Mouse (Mus musculus): ENCODE measurements around the gene Fads1.
"Not testable (repeated sequence)": the region's sequence is repeated elsewhere in the genome, so short reads cannot be mapped to it uniquely, and the experiment has no call there.

The Fads1 gene

DNA sequence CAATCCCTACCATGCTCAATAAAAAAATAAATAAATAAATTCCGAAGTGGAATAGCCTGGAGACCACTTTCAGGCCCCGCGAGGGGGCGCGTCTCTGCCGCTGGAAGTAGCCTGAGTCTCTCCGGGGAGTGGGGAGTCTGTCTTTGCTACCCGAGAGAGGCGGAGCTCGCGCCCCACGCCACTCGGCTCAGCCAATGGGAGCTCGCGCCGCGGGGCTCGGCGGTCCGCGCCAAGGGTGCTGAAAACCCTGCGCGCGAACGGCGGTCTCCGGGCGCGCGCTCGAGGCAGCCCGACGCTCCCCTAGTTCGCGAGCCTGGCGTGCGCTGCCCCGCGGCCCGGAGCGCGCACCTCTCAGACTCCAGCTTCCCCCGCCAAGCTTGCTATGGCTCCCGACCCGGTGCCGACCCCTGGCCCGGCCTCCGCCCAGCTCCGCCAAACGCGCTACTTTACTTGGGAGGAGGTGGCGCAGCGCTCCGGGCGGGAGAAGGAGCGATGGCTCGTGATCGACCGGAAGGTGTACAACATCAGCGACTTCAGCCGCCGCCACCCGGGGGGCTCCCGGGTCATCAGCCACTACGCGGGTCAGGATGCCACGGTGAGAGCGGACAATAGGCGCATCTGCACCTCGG is at the start of gene Fads1:
Gene Fads1, plus strand, starts transcription at position 219 of the 629 bp plus-strand sequence.
- in situ Hi-C loops (cut with MboI; ENCODE audit: low pct_unique_long_range_greater_than_20kb in 1 of 2, low sequenced_read_pairs in 2 of 2, unreplicated experiment in 1 of 2) = no loop called here

DNA sequence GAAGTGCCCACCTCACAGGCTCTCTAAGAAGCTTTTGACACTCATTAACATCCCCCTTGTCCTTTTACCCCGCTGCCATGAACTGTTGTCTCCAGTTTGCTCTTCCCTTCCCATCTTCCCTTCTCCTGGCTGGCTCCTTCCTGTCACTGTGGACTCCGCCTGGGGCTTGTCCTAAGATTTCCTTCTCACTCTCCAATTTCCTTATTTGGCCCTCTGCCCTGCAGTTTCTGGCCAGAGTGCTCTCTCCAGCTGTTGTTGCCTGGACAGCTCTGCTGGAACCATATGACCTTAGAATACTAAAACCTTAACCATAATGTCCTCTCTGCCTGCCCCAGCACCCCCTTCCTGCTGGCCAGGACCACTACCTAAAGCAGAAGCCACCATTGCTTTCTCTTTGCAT is 48.0 kb upstream of the Fads1 start:
- in situ Hi-C loops (cut with MboI; ENCODE audit: low pct_unique_long_range_greater_than_20kb in 1 of 2, low sequenced_read_pairs in 2 of 2, unreplicated experiment in 1 of 2) = no loop called here

DNA sequence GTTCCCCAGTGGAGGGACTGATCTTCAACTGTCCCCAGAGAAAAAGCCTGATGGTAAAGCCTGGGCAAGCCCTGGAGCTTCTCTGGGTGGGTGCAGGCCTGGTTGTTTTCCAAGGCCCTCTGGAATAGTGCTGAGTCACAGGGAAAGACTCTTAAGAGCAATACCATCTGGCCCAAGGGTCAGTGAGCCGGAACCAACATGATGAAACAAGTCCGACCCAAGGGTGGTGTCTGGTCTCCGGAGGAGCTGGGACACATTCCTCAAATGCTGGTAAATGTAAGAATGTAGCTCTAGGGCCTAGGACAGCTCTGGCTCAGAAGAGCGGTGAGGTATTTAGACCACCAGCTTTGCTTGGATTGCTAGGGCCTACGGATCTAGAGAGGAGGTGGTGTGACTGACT is 45.3 kb upstream of the Fads1 start:
- in situ Hi-C loops (cut with MboI; ENCODE audit: low pct_unique_long_range_greater_than_20kb in 1 of 2, low sequenced_read_pairs in 2 of 2, unreplicated experiment in 1 of 2) = no loop called here

DNA sequence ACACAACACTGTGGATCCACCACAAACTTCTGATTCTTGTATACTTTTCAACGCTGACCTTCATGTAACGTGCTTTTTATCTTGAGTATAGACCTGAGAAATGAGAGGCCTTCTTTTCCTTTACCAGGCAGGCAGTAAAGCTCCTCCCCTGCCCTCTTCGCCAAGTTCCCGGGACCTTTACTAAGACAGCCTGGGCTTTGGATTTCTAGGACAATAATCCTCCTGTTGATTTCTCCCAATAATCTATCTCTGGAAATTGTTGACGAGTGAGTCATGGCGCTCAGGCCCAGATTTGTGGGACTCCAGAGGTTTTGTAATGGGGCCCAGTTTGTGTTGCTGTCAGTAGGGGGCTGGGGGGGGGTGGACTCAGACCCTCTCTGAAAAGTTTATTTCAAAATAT is 43.0 kb upstream of the Fads1 start:
- in situ Hi-C loops (cut with MboI; ENCODE audit: low pct_unique_long_range_greater_than_20kb in 1 of 2, low sequenced_read_pairs in 2 of 2, unreplicated experiment in 1 of 2) = no loop called here

DNA sequence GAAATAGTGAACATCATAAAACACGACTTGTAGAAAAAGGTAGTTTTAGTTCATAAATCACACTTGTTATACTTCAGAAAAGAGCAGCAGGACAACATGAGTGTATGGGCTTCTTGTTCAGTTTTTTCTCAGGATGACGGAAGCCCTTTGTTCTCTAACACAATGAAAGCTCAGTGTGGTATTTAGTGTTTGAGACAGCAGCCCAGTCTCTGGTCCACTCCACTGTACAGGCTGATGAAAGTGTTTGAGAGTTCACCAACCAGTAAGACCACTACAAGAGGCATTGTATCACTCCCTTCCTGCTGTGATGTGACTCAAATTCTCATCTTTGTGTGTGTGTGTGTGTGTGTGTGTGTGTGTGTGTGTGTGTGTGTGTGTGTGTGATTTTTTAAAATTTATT is 39.0 kb upstream of the Fads1 start:
- in situ Hi-C loops (cut with MboI; ENCODE audit: low pct_unique_long_range_greater_than_20kb in 1 of 2, low sequenced_read_pairs in 2 of 2, unreplicated experiment in 1 of 2) = no loop called here

DNA sequence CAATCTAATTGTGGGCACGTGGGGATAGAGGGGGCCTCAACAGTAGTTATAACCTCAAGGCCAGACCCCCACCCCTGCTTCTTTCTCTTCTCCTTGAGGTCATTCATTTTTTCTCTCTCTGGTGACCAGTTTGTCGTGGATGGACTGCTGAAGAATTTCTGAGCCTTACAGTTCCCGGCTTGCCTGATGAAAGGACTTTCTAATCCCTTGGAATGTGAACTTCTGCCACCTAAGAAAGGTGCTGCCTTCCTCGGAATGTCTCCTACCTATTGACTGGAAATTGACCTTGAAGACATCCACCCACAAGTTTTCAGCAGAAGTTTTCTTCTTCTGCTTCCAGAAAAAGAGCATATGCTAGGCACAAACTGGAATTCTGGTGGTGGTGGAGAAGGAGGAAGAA is 38.2 kb upstream of the Fads1 start:
- in situ Hi-C loops (cut with MboI; ENCODE audit: low pct_unique_long_range_greater_than_20kb in 1 of 2, low sequenced_read_pairs in 2 of 2, unreplicated experiment in 1 of 2) = no loop called here

DNA sequence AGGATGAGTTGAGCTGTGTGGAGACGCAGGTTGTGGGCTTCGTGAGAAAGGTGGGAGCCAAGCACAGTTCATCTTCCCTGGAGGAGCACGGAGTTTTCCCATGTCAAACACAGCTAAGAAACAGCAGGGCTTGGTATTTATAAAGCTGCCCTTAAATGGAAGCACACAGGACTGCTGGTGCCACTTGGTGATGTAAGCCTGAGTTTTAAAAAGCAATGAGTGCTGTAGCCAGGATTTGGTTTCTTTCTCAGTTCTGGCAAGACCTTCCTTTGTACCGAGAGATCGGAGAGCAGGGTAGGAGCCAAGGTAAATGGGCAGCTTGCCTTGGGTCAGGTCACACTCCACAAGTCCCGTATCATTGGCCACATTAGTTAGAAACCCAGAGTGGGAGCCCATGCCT is 34.1 kb upstream of the Fads1 start:
- in situ Hi-C loops (cut with MboI; ENCODE audit: low pct_unique_long_range_greater_than_20kb in 1 of 2, low sequenced_read_pairs in 2 of 2, unreplicated experiment in 1 of 2) = no loop called here

DNA sequence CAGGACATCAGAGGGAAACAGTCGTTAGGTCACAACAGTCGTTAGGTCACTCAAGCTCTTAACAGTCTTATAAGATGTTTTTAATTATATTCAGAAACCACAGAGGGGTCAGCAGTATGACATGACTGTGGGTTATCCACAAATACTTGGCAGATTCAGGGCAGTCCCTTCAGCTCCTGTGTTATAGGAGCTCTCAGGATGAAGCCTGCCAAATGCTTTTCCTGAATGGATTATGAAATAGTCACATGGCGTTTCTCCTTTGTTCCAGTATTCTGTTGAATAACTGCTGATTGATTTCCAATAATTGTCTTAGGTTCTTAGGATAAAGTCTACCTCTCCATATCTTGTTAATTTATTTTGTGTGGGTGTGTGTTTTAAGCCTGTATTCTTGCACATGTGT is 33.5 kb upstream of the Fads1 start:
- in situ Hi-C loops (cut with MboI; ENCODE audit: low pct_unique_long_range_greater_than_20kb in 1 of 2, low sequenced_read_pairs in 2 of 2, unreplicated experiment in 1 of 2) = no loop called here

DNA sequence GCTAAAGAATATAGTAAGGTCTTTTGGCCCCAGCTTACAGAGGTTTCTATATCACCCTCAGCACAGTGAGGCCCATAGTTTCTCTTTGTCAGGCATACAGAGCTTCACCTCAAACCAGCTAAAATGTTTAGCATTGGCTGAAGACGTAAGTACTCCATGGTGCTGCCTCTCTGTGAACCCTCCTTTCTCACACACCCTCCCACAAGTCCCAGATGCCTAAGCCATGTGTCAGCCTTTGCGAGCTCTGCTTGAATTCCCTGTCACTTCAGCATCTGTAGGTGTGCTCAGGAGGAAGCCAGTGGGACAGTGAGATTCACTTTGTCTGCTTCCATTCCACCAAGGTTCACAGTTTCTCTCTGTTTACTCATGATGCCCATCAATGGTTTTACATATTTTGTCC is 25.0 kb upstream of the Fads1 start:
- in situ Hi-C loops (cut with MboI; ENCODE audit: low pct_unique_long_range_greater_than_20kb in 1 of 2, low sequenced_read_pairs in 2 of 2, unreplicated experiment in 1 of 2) = no loop called here

DNA sequence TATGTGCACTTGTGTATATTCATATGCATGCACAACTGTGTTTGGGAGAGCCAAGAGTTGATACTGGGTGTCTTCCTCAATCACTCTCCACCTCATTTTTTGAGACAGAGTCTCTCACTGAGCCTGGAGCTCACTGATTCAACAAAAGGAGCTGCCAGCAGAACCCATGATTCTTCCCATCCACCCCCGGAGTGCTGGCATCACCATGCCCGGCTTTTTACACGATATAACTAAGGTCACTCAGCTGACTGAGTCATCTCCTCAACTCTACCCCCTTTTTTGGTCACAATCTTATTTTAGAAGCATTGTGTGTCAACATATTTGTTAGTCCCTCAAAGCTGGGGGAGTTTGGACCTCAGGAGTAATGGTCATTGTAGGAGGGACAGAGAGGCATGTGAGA is 18.8 kb upstream of the Fads1 start:
- in situ Hi-C loops (cut with MboI; ENCODE audit: low pct_unique_long_range_greater_than_20kb in 1 of 2, low sequenced_read_pairs in 2 of 2, unreplicated experiment in 1 of 2) = no loop called here

DNA sequence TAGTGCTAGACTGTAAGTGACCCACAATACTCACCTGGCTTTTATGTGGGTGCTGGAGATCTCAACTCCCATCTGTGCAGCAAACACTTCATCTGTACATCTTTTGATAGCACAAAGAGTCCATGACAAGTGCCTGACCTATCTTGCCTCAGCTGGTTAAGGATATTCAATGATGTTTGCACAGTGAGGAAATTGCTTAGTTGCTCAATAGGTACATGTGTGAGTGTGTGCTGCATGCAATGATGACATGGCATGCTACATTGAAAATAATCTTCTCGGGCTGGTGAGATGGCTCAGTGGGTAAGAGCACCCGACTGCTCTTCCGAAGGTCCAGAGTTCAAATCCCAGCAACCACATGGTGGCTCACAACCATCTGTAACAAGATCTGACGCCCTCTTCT is 16.8 kb upstream of the Fads1 start:
- in situ Hi-C loops (cut with MboI; ENCODE audit: low pct_unique_long_range_greater_than_20kb in 1 of 2, low sequenced_read_pairs in 2 of 2, unreplicated experiment in 1 of 2) = not testable (repeated sequence)

DNA sequence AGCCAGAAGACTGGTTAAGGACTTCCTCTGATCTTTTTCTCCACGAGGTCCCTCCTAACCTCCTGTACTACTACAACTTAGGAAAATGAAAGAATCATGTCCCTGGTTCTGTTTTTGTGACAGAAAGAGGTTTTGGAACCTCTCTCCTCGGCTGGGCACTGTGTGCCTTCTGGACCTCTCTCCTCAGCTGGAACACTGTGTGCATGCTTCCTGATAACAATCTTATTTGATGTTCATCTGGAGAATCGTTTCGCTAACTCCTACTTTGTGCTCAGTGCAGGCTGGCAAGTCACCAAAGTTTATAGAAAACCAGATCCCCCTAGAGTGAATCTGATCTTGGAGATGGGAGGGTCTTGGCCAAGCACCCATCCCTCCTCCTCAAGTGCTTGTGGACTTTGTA is 15.6 kb upstream of the Fads1 start:
- in situ Hi-C loops (cut with MboI; ENCODE audit: low pct_unique_long_range_greater_than_20kb in 1 of 2, low sequenced_read_pairs in 2 of 2, unreplicated experiment in 1 of 2) = no loop called here

DNA sequence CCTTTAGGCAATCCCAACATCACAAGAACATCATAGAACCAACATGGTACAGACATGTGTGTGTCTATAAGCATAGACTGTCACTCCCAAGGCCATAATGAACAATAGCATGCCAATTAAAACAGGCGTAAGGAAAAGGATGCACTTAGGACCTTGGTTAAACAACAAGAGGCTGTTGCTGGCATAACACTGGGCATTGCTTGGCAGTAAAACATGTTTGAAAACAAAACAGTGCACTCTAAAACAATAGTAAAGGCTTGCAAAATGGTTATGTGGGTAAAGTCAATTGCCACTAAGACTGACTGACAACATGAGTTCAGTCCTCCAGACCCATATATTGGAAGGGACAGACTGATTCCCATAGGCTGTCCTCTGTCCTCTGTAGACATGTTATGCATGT is 14.7 kb upstream of the Fads1 start:
- in situ Hi-C loops (cut with MboI; ENCODE audit: low pct_unique_long_range_greater_than_20kb in 1 of 2, low sequenced_read_pairs in 2 of 2, unreplicated experiment in 1 of 2) = no loop called here

DNA sequence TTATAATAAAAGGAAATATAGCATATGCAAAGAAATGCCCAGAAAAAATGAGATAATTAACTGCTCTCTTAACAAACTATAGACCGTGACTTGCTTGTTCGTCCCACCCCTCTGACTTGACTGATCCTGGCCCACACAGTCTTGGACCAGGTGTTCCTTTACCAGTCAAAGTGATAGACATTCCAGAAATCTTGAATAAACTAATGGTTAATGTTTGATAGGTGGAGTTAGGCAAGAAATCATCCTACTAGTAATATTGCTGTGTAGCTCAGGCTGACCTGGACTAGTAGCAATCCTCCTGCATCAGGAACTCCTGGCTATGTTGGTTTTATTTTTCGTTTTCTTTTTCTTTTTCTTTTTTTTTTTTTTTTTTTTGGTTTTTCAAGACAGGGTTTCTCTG is 14.2 kb upstream of the Fads1 start:
- in situ Hi-C loops (cut with MboI; ENCODE audit: low pct_unique_long_range_greater_than_20kb in 1 of 2, low sequenced_read_pairs in 2 of 2, unreplicated experiment in 1 of 2) = no loop called here

DNA sequence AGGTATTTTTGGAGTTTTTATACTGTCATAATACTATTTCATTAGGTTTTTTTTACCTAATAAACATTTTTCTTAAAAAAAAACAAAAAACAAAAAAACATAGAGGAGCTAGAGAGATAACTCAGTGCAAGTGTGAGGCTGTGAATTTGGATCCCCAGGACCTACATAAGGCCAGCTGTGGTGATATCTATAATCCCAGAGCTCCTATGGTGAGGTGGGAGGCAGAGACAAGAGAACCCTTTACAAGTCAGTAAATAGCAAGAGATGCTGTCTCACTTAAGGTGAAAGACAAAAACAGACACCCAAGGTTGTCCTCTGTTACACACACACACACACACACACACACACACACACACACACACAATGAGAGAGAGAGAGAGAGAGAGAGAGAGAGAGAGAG is 13.5 kb upstream of the Fads1 start:
- in situ Hi-C loops (cut with MboI; ENCODE audit: low pct_unique_long_range_greater_than_20kb in 1 of 2, low sequenced_read_pairs in 2 of 2, unreplicated experiment in 1 of 2) = no loop called here

DNA sequence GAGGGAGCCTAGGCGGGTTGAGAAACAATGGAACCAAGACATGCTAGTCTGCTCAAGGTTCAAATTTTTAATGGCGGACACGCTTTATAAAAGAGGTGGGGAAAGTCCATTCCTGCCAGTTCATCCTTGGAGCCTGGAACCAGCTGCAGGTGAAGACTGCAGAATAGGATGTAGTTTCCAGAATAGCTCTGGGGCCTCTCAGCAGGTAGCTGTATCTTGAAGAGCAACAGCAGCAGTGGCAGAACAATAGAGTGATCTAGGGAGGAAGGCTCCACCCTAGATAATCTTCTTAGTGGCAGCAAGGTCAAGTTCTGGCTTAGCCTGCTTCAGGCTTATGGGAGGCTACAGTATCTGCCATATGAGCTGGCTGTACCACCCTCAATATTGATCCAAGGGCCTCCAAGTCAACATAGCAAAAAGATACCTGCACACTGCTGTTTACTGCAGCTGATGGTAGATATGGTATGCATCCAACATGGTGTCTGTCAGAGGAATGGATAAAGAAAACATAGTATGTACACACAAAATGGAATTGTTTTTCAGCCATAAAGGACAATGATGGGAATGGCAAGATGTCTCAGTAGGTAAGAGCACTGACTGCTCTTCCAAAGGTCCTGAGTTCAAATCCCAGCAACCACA is 12.9 kb upstream of the Fads1 start:
- in situ Hi-C loops (cut with MboI; ENCODE audit: low pct_unique_long_range_greater_than_20kb in 1 of 2, low sequenced_read_pairs in 2 of 2, unreplicated experiment in 1 of 2) = not testable (repeated sequence)

DNA sequence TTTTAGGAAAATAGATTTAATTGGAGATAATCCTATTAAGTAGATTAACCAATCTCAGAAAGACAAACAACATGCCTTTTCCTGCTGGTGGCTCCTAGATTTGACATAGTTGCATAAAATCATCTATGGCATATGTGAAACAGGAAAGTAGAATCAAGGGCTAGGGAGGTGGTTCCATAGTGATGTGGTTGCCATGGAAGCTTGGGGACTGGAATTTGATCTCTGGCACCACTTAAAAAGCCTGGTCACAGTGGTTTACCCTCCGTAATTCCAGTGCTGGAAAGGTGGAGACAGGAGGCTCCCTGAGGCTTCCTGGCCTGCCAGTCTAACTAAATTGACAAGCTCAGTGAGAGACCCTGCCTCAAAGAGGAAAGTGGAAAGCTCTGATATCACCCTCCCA is 12.2 kb upstream of the Fads1 start:
- in situ Hi-C loops (cut with MboI; ENCODE audit: low pct_unique_long_range_greater_than_20kb in 1 of 2, low sequenced_read_pairs in 2 of 2, unreplicated experiment in 1 of 2) = no loop called here

DNA sequence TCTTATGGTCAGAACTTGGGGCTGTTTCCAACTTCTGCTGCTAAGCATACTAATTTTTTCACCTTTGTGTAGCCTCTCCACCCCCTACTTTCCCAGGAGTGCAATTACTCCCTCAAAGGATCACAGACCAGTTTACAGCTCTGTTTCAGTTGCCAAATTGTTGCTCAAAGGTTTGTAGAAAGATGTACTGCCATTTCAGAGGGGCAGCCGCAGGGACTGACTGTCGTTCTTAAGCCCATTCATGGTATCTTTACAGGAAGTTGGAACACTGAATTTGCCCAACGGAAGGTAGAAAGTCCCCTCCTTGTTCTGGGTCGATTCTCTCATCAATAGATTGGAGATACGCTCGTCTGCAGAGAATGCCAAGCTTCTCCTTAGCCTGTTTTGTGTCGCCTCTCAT is 11.3 kb upstream of the Fads1 start:
- in situ Hi-C loops (cut with MboI; ENCODE audit: low pct_unique_long_range_greater_than_20kb in 1 of 2, low sequenced_read_pairs in 2 of 2, unreplicated experiment in 1 of 2) = no loop called here

DNA sequence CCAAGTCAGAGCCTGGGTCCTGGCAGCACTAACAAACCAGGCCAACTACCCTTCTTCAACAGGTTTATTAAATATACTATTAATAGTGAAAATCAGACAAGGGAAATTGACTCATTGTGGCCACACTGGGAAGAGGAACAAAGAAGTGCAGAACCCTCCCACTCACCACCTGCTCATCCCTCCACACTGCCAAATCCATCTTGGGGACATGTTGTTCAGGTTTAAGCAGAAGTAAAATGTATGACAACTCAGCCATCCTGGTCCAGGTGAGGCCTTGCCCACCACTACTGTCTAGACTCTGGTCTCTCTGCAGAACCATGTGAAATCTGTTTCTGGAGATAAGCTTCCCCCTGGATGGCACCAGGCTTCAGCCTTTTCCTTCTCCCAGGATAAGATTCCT is 10.8 kb upstream of the Fads1 start:
- in situ Hi-C loops (cut with MboI; ENCODE audit: low pct_unique_long_range_greater_than_20kb in 1 of 2, low sequenced_read_pairs in 2 of 2, unreplicated experiment in 1 of 2) = no loop called here

DNA sequence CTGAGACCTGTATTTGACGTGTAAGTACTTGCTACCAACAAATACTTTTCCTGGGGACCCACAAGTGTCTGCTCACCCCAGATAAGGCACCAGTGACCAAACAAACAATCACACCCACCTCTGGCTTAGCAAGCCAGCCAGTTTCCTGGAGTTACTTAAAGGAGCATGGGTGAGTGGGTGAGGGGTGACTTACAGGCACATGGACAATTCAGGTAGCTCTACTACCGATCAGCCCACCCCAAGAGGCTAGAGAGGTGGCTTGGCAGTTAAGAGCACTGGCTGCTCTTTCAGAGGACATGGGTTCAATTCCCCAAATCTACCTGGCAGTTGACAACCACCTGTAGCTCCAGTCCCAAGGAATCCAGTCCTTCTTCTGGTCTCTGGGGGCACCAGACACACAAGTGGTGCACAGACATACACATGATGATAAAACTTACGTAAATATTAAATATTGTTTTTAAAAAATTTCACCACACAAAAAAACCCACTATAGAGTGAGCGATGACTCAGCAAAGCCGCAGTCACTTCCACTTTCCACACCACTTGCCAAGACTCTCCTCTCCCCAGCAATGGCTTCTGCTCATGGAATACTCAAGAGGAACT is 9.5 kb upstream of the Fads1 start:
- in situ Hi-C loops (cut with MboI; ENCODE audit: low pct_unique_long_range_greater_than_20kb in 1 of 2, low sequenced_read_pairs in 2 of 2, unreplicated experiment in 1 of 2) = no loop called here
